Mouse (Mus musculus): Measurements from ENCODE around the gene 9130409I23Rik.

DNA sequence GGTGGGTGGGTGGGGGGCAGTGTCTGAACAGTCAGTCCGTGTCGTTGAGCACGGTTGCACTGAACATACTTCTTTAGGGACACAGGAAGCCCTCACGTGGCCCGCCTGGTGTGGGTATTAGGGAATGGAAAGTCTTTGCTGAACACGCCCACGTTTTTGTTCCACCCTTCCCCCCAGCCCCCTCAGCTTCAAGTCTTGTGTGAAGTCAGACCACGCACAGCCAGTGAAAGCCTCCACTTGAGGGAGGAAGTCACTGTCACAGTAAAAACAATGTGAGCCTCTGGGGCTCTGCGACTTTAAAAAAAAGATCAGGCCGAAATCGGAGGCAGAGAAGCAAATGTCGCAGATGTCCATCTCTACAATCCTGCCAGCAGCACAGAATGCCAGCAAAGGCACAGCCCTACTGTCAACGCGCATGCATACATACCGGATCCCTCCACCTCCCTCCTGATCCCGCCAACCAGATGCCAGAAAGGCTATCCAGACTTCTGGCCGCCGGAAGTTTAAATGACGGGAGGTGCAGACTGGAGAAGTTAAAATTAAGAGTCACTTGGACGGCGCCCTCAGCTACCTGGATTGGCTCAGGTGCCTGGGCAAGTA is 34.4 kb upstream of the 9130409I23Rik start:
- TF ChIP-seq CTCF (IDR thresholded peaks at IDR 0.05; ENCODE audit: insufficient read depth, low read length) (no peak), POLR2A (IDR thresholded peaks at IDR 0.05; ENCODE audit: borderline replicate concordance, extremely low read depth, low read depth, low read length) (peak; percentile 85; the same call in 1 of the 2 replicates)

Data from lung, adult 2 months (tissue).